Mouse (Mus musculus) spleen, adult 2 months (tissue): ENCODE data around the gene Ccnl2. TPM values are rescaled to one million over a fixed set of nuclear protein-coding genes. Genes with fewer than 3 reads are reported as not detected.

ENCODE experiments used
- DNase-seq, 2 experiments: peaks; one replicate each; pipeline versions ENCODE4 v3.0.0 to v3.0.0-alpha.2; 2012 to 2021; ENCODE audit warnings: low spot score in 2 of 2, low read depth in 1 of 2
- H3K27ac ChIP-seq: fragments of 200-500 bp; 2 replicates; pipeline ENCODE4 v1.5.1; 2012; ENCODE audit warnings: low read length, inconsistent platforms; ENCODE audit not compliant: insufficient read depth
- H3K27me3 ChIP-seq: fragments of 200-500 bp; 2 replicates; pipeline ENCODE4 v1.6.1; 2012; ENCODE audit warnings: mild to moderate bottlenecking, moderate library complexity, low read length, inconsistent platforms; ENCODE audit not compliant: control insufficient read depth, insufficient read depth
- H3K36me3 ChIP-seq: fragments of 200-500 bp; 2 replicates; pipeline ENCODE4 v1.6.1; 2012; ENCODE audit warnings: mild to moderate bottlenecking, low read length, inconsistent platforms; ENCODE audit not compliant: control insufficient read depth, insufficient read depth
- H3K4me1 ChIP-seq: fragments of 200-500 bp; 2 replicates; pipeline ENCODE4 v1.6.1; 2011; ENCODE audit warnings: inconsistent platforms; ENCODE audit not compliant: control insufficient read depth, insufficient read depth, insufficient read length
- H3K4me3 ChIP-seq: fragments of 200-500 bp; 2 replicates; pipeline ENCODE4 v1.5.1; 2011; ENCODE audit warnings: mild to moderate bottlenecking, inconsistent platforms; ENCODE audit not compliant: insufficient read depth, insufficient read length; ENCODE audit errors: extremely low read depth
- CTCF ChIP-seq: fragments of 200-500 bp; IDR thresholded peaks from 2 replicates; pipeline ENCODE4 v1.5.1; 2011; ENCODE audit warnings: mild to moderate bottlenecking, inconsistent platforms; ENCODE audit not compliant: insufficient read depth, insufficient read length, insufficient replicate concordance; ENCODE audit errors: extremely low read depth
- POLR2A ChIP-seq: fragments of 200-500 bp; IDR thresholded peaks from 2 replicates; pipeline ENCODE4 v1.6.1; 2011; ENCODE audit warnings: low read depth, low read length, inconsistent platforms
- WGBS: fragments of 180-500 bp; shearing (Covaris S2); methylation state at CpG from one replicate; pipeline ENCODE4 v1.1.7; 2018; 5-methylcytosine and 5-hydroxymethylcytosine counted together
- polyA plus RNA-seq: library from polyadenylated mRNA; depleted of rRNA; stranded (reverse); fragments of >200 nt; gene quantifications from 2 replicates; pipeline ENCODE4 v1.2.3, GENCODE M21; 2012; rRNA removed

Gene Ccnl2
- polyA plus RNA-seq, result 56.2 and 57.9 TPM in 2 replicates

GRCm38 (mm10) chr4:155811929-155812664 is at the start of gene Ccnl2:
TSS of gene Ccnl2 (plus strand) at chr4:155812489.
- no peak for TF ChIP-seq CTCF
- peak; percentile 69 for TF ChIP-seq POLR2A
- Histone ChIP-seq H3K4me1 (peaks cover 3% of the 10 kb centered on the region; the same call in 1 of the 2 replicates), H3K27ac (peak within 1 kb of the TSS; percentile 91), H3K36me3 (peaks cover 40% of the 10 kb centered on the region), H3K27me3 (no peaks in the 10 kb centered on the region), H3K4me3 (peak within 1 kb of the TSS; percentile 88)
- under 1% methylated on average over 60 of the region's 60 CpGs for WGBS
- DNase-seq, result peak; percentile 90 to 92

GRCm38 (mm10) chr4:155769496-155769879 is 42.8 kb upstream of the Ccnl2 start:
- Histone ChIP-seq H3K4me1 (peaks cover 7% of the 10 kb centered on the region), H3K4me3 (no peak overlapping the region; the same call in 1 of the 2 replicates), H3K27ac (no peak overlapping the region), H3K36me3 (no peaks in the 10 kb centered on the region), H3K27me3 (no peaks in the 10 kb centered on the region)
- TF ChIP-seq POLR2A, result no peak
- no peak for TF ChIP-seq CTCF
- no peak for DNase-seq
- 74% methylated on average over 5 of the region's 5 CpGs for WGBS

GRCm38 (mm10) chr4:155769880-155770512 is 42.3 kb upstream of the Ccnl2 start:
- Histone ChIP-seq H3K36me3 (no peaks in the 10 kb centered on the region), H3K27ac (0 out of 2 replicates have a peak overlapping the region, but pooled peaks have one; percentile 1), H3K4me1 (peaks cover 9% of the 10 kb centered on the region), H3K4me3 (peak overlapping the region; percentile 57), H3K27me3 (no peaks in the 10 kb centered on the region)
- WGBS, result under 1% methylated on average over 39 of the region's 39 CpGs
- no peak for TF ChIP-seq POLR2A
- peak; percentile 98 for TF ChIP-seq CTCF
- peak; percentile 45 to 82 for DNase-seq

GRCm38 (mm10) chr4:155770626-155771025 is 41.7 kb upstream of the Ccnl2 start:
- Histone ChIP-seq H3K4me1 (peaks cover 13% of the 10 kb centered on the region), H3K4me3 (no peak overlapping the region), H3K36me3 (no peaks in the 10 kb centered on the region), H3K27me3 (no peaks in the 10 kb centered on the region), H3K27ac (no peak overlapping the region)
- TF ChIP-seq POLR2A (no peak), CTCF (no peak)
- no peak for DNase-seq
- 74% methylated on average over 24 of the region's 24 CpGs for WGBS

GRCm38 (mm10) chr4:155771706-155772105 is 40.6 kb upstream of the Ccnl2 start:
- Histone ChIP-seq H3K27ac (no peak overlapping the region), H3K4me1 (peaks cover 17% of the 10 kb centered on the region), H3K27me3 (no peaks in the 10 kb centered on the region), H3K36me3 (no peaks in the 10 kb centered on the region), H3K4me3 (no peak overlapping the region)
- DNase-seq, result no peak
- no peak for TF ChIP-seq CTCF
- TF ChIP-seq POLR2A, result no peak
- WGBS, result 89% methylated on average over 2 of the region's 2 CpGs

GRCm38 (mm10) chr4:155772786-155773185 is 39.5 kb upstream of the Ccnl2 start:
- DNase-seq, result no peak
- Histone ChIP-seq H3K4me1 (peaks cover 17% of the 10 kb centered on the region), H3K27me3 (no peaks in the 10 kb centered on the region), H3K27ac (no peak overlapping the region), H3K36me3 (no peaks in the 10 kb centered on the region), H3K4me3 (no peak overlapping the region)
- 92% methylated on average over 13 of the region's 13 CpGs for WGBS
- TF ChIP-seq CTCF (no peak), POLR2A (no peak)
